Mouse (Mus musculus) heart, embryonic 12.5 days (tissue): ENCODE results near the gene Mtg2. TPM values are rescaled to one million over a fixed set of nuclear protein-coding genes. Genes with fewer than 3 reads are reported as not detected.
A peak's percentile ranks its signal among the peaks of the same experiment; 100 is the strongest.

Experiments used
- ATAC-seq: fragments of 200-750 bp; cut with Nextera tagmentation; 2 replicates; pipeline ENCODE4 v1.8.0; 2017; ENCODE audit warnings: moderate TSS enrichment, moderate library complexity; ENCODE audit not compliant: insufficient number of reproducible peaks, low FRiP score
- H3K27ac ChIP-seq: fragments of 300-500 bp; sonication (generic); 2 replicates; pipeline ENCODE4 v1.5.1; 2016; ENCODE audit warnings: mild to moderate bottlenecking, moderate library complexity; ENCODE audit not compliant: poor library complexity, severe bottlenecking
- H3K27me3 ChIP-seq: fragments of 300-500 bp; sonication (generic); replicated peaks from 2 replicates; pipeline ENCODE4 v1.6.1; 2016; ENCODE audit warnings: mild to moderate bottlenecking, moderate library complexity
- H3K36me3 ChIP-seq: fragments of 300-500 bp; sonication (generic); 2 replicates; pipeline ENCODE4 v1.6.1; 2016; ENCODE audit warnings: mild to moderate bottlenecking, moderate library complexity
- H3K4me1 ChIP-seq: fragments of 300-500 bp; sonication (generic); replicated peaks from 2 replicates; pipeline ENCODE4 v1.6.1; 2016; ENCODE audit warnings: mild to moderate bottlenecking
- H3K4me2 ChIP-seq: fragments of 300-500 bp; sonication (generic); 2 replicates; pipeline ENCODE4 v1.6.1; 2016; ENCODE audit warnings: mild to moderate bottlenecking, moderate library complexity
- H3K4me3 ChIP-seq: fragments of 300-500 bp; sonication (generic); 2 replicates; pipeline ENCODE4 v1.5.1; 2016; ENCODE audit warnings: mild to moderate bottlenecking
- H3K9ac ChIP-seq: fragments of 300-500 bp; sonication (generic); 2 replicates; pipeline ENCODE4 v1.6.1; 2016; ENCODE audit warnings: mild to moderate bottlenecking, moderate library complexity
- H3K9me3 ChIP-seq: fragments of 300-500 bp; sonication (generic); replicated peaks from 2 replicates; pipeline ENCODE4 v1.6.1; 2016; ENCODE audit warnings: mild to moderate bottlenecking, moderate library complexity
- WGBS: fragments of 180-500 bp; shearing (Covaris S2); methylation state at CpG from one replicate; pipeline ENCODE4 v1.1.7; 2016; 5-methylcytosine and 5-hydroxymethylcytosine counted together
- polyA plus RNA-seq: library from polyadenylated mRNA; unstranded; fragments of >200 nt; fragmentation: Nextera tagmentation; extraction: Ambion mirVana; gene quantifications from 2 replicates; pipeline ENCODE4 v1.2.1, GENCODE M21; 2016

Gene Mtg2
- 23.7 and 24.4 TPM in 2 replicates for polyA plus RNA-seq

DNA sequence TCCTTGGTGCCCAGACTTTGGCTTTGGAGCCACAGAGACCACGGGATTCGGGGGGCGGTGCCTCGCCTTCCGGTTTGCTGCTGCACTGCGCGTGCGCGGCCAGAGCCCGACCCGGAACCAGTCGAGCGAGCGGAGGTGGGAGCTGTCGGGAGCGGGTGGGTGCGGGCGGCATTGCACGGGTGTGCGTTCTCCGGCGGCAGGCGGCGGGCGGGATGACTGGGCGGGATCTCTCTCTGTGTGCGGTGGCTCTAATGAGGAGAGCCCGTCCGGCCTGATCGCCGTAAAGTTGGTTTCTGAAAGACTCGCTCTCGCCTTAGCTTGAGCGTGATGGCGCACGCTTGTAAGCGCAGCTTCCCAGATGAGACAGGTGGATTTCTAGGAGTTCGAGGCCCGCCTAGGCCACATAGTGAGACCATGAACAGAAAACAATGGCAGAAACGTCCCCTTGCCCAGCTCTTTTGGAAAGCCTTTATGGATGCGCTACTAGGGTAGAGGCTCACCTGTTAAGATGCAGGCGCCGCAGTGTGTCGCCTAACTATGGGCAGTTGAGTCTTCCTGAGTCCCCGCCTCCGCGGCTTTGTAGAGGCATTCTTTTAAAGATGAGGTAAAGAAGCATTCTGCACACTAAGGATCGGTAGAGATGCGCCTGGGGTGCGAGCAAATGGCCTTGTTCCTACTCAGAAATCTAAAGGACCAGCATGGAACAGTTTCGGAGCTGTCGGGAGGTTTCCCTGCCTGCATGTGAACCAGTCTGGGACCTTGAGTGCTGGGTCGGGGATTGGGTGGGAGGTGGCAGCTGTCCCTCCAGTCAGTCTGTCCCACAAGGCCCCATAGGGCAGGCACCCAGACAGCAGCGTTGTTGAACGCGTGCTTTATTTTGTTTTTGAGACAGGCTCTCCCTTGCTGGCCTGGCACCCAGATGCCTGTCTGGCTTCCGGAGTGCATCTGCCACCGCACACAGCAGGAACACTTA lies at the start of gene Mtg2:
TSS of gene Mtg2 (plus strand) at position 108 of the 973 bp plus-strand sequence.
- Histone ChIP-seq H3K9ac (peak within 1 kb of the TSS; percentile 79), H3K4me2 (peak within 1 kb of the TSS; percentile 74), H3K27ac (0 out of 2 replicates have a peak within 1 kb of the TSS, but pooled peaks have one; percentile 25), H3K4me1 (peaks cover 8% of the 10 kb centered on the region), H3K27me3 (no peaks in the 10 kb centered on the region), H3K36me3 (peaks cover 36% of the 10 kb centered on the region), H3K9me3 (no peaks in the 10 kb centered on the region), H3K4me3 (peak within 1 kb of the TSS; percentile 69)
- peak; percentile 96 for ATAC-seq
- 6% methylated on average over 56 of the region's 58 CpGs for WGBS

DNA sequence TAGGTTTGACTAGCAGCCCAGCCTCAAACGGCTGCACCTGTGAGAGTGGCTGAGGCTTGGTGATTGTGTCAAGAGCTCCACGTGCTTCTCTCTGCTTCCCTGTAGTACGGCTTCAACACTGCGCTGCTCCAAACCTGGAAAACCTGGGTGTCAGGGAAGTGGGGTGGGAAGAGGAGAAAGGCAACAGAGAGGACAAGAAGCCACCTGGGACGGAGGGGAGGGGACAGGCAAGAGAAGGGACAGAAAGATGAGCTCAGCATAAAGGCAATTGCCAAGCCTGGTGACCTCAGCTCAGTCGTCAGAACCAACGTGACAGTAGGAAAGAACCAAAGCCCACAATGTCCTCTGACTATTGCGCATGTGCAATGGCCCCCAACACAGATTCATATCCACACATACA lies 49.5 kb upstream of the Mtg2 start:
- Histone ChIP-seq H3K9me3 (no peaks in the 10 kb centered on the region), H3K27ac (no peak overlapping the region), H3K9ac (no peak overlapping the region), H3K27me3 (peaks cover 42% of the 10 kb centered on the region), H3K36me3 (no peaks in the 10 kb centered on the region), H3K4me3 (no peak overlapping the region), H3K4me1 (peaks cover 21% of the 10 kb centered on the region), H3K4me2 (no peak overlapping the region)
- ATAC-seq = no peak
- 76% methylated on average over 8 of the region's 8 CpGs for WGBS

DNA sequence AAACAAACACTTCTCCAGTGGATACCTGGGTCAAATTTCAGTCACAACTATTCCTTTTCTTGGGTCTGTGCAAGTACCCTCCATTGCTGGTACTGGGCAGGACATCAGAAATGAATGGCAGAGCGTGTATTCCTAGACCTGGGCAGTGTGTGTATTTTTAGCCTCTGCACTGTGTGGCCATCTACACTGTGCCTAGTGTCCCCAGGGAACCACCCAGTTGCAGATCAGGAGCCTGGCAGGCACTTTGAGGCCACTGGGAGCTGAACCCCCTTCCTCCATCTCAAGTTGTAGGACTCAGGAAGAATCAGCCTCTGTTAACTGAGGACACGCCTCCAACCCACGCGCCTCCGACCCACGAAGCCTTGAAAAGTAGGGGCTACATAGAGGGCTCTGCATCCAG lies 47.6 kb upstream of the Mtg2 start:
- WGBS = 56% methylated on average over 6 of the region's 6 CpGs
- Histone ChIP-seq H3K4me2 (no peak overlapping the region), H3K36me3 (peaks cover 2% of the 10 kb centered on the region), H3K4me3 (no peak overlapping the region), H3K9me3 (no peaks in the 10 kb centered on the region), H3K27ac (no peak overlapping the region), H3K9ac (no peak overlapping the region), H3K4me1 (peaks cover 29% of the 10 kb centered on the region), H3K27me3 (peaks cover 42% of the 10 kb centered on the region)
- no peak for ATAC-seq

DNA sequence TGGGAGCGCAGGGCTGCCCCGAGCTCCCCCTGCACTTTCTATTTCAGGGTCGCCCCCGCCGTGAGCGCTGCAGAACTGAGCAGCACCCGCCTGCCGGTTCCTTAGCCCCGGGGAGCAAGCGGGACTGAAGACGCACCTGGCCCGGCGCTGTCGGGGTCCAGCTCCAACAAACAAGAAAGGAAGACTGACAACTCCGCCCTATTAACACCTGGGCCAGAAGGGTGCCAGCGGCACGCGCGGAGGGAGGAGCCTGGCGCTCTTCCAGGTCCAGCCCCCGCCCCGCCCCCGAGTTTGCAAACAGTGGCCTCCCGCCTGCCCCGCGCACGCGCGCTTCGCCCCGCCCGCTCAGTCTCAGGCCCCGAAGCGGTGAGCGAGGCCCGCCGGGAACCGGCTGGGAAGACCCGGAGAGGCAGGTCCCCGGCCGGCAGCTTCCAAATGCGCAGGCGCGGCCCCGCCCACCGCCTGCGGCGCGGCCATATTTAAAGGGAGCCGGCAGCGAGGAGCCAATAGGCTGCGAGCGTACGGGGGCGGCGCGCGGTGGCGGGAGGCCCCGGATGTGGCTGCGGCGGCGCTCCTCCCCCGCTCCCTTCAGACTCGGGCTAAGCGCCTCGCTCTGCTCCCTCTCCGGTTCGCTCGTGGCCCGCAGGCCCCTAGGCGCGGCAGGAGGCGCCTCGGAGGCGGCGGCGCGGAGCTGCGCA lies 45.8 kb upstream of the Mtg2 start, which contains the start of gene Lsm14b:
TSS of gene Lsm14b (plus strand) at position 587 of the 698 bp plus-strand sequence.
- peak within 1 kb of the TSS; percentile 89 for H3K27ac ChIP-seq
- H3K9me3 ChIP-seq = no peaks in the 10 kb centered on the region
- H3K4me2 ChIP-seq = peak within 1 kb of the TSS; percentile 94
- WGBS = under 1% methylated on average over 69 of the region's 80 CpGs
- peaks cover 35% of the 10 kb centered on the region for H3K27me3 ChIP-seq
- H3K4me3 ChIP-seq = peak within 1 kb of the TSS; percentile 85
- peak; percentile 93 for ATAC-seq
- H3K4me1 ChIP-seq = peaks cover 38% of the 10 kb centered on the region
- peaks cover 20% of the 10 kb centered on the region for H3K36me3 ChIP-seq
- peak within 1 kb of the TSS; percentile 91 for H3K9ac ChIP-seq

DNA sequence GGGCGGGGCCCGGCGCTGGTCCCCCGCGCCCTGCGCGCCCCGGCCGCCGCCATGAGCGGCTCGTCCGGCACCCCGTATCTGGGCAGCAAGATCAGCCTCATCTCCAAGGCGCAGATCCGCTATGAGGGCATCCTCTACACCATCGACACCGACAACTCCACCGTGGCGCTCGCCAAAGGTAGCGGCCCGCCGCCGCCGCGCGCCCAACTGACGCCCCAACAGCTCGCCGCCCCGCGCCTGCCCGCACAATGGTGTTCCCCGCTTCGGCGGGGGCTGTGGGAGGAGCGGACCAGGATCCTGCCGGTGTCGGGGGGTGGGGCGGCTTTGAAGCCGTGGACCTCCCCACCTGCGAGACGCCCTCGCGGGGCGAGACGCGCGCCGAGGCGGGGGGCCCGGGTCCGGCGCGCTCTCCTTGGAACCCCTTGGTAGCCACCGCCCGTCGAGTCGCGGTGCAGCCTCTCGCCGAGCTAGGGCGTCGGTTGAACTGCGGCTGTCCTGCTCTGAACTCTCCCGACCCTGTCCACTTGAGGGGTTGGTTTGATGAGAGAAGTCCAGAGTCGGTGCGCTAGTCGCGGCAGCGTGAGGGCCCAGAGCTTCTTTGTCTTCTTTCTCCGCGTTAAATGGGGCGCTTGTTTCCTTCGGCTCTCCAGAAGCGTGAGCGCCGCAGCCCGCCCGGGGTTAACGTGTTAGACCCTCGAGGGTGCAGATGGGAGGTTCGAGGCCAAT lies 45.1 kb upstream of the Mtg2 start:
- peaks cover 38% of the 10 kb centered on the region for H3K4me1 ChIP-seq
- peak overlapping the region; percentile 94 for H3K4me2 ChIP-seq
- H3K27me3 ChIP-seq = peaks cover 27% of the 10 kb centered on the region
- peak overlapping the region; percentile 89 for H3K27ac ChIP-seq
- H3K36me3 ChIP-seq = peaks cover 27% of the 10 kb centered on the region
- under 1% methylated on average over 82 of the region's 84 CpGs for WGBS
- peak; percentile 22 for ATAC-seq
- H3K4me3 ChIP-seq = peak overlapping the region; percentile 85
- H3K9ac ChIP-seq = peak overlapping the region; percentile 91
- H3K9me3 ChIP-seq = no peaks in the 10 kb centered on the region

DNA sequence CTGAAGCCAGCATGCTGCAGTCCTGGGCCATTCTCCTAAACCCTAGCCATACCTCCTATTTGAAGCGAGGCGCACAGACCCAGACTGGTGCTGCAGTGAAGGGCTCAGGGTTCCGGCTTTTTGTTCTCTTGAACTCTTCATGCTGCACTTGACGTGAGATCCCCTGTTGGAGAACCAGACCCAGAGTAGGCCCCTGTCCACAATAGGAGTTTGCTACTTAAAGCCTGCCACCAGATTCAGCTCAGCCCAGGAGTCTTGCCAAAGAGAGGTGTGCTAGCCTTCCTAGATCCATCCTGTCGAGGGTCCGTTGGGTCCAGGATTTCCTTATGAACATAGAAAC lies 44.6 kb upstream of the Mtg2 start:
- H3K9me3 ChIP-seq = no peaks in the 10 kb centered on the region

DNA sequence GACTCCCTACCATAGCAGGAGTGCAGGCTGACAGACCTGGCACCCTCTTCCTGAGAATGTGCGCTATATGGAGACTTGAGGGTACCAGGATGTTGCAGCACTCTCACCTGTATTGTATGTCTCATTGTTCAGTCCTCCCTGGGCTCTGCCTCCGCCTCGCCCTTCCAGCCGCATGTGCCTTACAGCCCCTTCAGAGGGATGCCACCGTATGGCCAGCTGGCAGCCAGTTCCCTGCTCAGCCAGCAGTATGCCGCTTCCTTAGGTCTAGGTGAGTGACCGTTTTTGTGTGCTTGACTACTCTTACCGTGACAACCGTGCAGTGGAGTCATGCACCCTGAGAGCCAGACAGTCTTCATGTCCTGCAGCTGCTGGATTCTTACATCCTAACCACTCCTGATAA lies 42.6 kb upstream of the Mtg2 start:
- Histone ChIP-seq H3K4me2 (peak overlapping the region; percentile 94), H3K27me3 (peaks cover 7% of the 10 kb centered on the region; the same call in 1 of the 2 replicates), H3K4me1 (peaks cover 37% of the 10 kb centered on the region), H3K4me3 (no peak overlapping the region; the same call in 1 of the 2 replicates), H3K9me3 (no peaks in the 10 kb centered on the region), H3K36me3 (peaks cover 52% of the 10 kb centered on the region), H3K9ac (no peak overlapping the region; the same call in 1 of the 2 replicates), H3K27ac (no peak overlapping the region)
- ATAC-seq = no peak
- 65% methylated on average over 9 of the region's 9 CpGs for WGBS

More for the DNA sequence above, 44.6 kb upstream of the Mtg2 start:
- peaks cover 33% of the 10 kb centered on the region for H3K36me3 ChIP-seq
- H3K4me3 ChIP-seq = peak overlapping the region; percentile 85
- no peak for ATAC-seq
- no peak overlapping the region for H3K27ac ChIP-seq
- H3K9ac ChIP-seq = peak overlapping the region; percentile 91
- WGBS = 16% methylated on average over 6 of the region's 6 CpGs
- H3K27me3 ChIP-seq = peaks cover 23% of the 10 kb centered on the region
- H3K4me2 ChIP-seq = peak overlapping the region; percentile 94
- peaks cover 38% of the 10 kb centered on the region for H3K4me1 ChIP-seq

DNA sequence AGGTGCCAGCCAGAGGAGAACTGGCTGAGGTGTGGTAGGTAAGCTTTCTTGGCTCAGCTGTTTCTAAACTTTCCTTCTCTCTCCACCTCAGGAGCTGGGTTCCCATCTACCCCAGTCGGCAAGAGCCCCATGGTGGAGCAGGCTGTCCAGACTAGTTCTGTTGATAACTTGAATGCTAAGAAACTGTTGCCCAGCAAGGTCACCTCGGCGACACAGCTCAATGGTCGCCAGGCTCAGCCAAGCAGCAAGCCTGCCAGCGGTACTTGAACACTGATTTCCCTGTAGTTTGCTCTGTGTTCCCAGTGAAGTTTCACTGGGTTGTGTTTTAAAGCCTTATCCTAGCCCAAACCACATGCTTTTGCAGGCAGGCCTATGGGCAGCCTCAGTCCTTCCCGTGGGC lies 39.1 kb upstream of the Mtg2 start:
- H3K36me3 ChIP-seq = peaks cover 85% of the 10 kb centered on the region
- no peaks in the 10 kb centered on the region for H3K27me3 ChIP-seq
- H3K4me2 ChIP-seq = no peak overlapping the region
- H3K9me3 ChIP-seq = no peaks in the 10 kb centered on the region
- peaks cover 42% of the 10 kb centered on the region for H3K4me1 ChIP-seq
- WGBS = 84% methylated on average over 6 of the region's 6 CpGs
- H3K9ac ChIP-seq = peak overlapping the region; percentile 11; the same call in 1 of the 2 replicates
- H3K27ac ChIP-seq = no peak overlapping the region
- H3K4me3 ChIP-seq = no peak overlapping the region
- ATAC-seq = no peak

DNA sequence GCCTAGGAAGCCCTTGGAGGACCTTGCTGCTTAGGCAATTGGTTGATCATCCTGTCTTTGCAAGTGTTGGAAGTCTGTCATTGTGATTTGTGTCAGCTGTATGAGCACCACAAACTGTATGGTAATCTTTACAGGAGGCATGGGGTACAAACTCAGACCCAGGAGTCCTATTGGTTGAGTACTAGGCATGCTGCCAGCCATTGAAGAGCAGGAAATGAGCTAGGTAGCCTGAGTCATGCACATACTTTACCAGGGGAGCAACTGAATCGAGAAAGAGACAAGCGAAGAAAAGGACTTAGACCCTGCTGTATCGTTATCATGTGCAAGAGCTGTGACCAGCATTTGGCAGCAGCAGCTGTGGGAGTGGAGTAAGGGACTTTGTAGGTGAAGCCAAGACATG lies 37.5 kb upstream of the Mtg2 start:
- Histone ChIP-seq H3K27me3 (no peaks in the 10 kb centered on the region), H3K4me1 (peaks cover 25% of the 10 kb centered on the region), H3K4me3 (no peak overlapping the region), H3K9me3 (no peaks in the 10 kb centered on the region), H3K27ac (no peak overlapping the region), H3K4me2 (no peak overlapping the region), H3K36me3 (peaks cover 98% of the 10 kb centered on the region), H3K9ac (no peak overlapping the region)
- 56% methylated on average over 3 of the region's 3 CpGs for WGBS
- ATAC-seq = no peak

DNA sequence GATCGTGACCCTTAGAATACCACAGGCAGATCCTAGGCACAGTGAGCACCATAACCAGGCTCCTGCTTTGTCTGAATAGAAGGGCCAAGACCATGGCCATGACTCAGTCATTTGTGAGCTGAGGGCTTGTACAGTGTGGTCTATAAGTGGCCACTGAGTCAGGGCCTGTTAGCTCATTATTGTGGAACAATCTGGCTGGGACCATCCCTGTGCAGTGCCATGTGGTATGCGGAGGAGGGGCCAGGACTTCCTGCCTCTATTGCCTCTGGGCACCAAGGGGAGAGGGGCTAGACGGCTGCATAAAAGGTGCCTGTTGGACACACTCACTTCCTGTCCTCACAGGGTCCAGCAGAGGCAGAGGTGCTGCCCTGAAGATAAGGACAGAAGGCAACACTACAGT lies 36.4 kb upstream of the Mtg2 start:
- Histone ChIP-seq H3K4me3 (no peak overlapping the region), H3K4me2 (no peak overlapping the region), H3K9me3 (no peaks in the 10 kb centered on the region), H3K36me3 (peaks cover 98% of the 10 kb centered on the region), H3K27me3 (no peaks in the 10 kb centered on the region), H3K4me1 (peaks cover 17% of the 10 kb centered on the region), H3K9ac (no peak overlapping the region), H3K27ac (no peak overlapping the region)
- WGBS = 62% methylated on average over 3 of the region's 3 CpGs
- ATAC-seq = 0 out of 2 replicates have a peak, but pooled peaks have one; percentile 38
